Mouse (Mus musculus) G1E (cell line): ENCODE measurements around the gene Cx3cr1.

Experiments used
- CTCF ChIP-seq: IDR thresholded peaks from 2 replicates; pipeline ENCODE4 v1.5.1; 2012; ENCODE audit warnings: low read depth, low read length, inconsistent platforms, mixed read lengths
- GATA1 ChIP-seq: IDR thresholded peaks from 2 replicates; pipeline ENCODE4 v1.6.1; 2012; ENCODE audit warnings: borderline replicate concordance, low read length, inconsistent platforms, mixed read lengths
- GATA2 ChIP-seq: IDR thresholded peaks from 2 replicates; pipeline ENCODE4 v1.6.1; 2012; ENCODE audit warnings: low read depth, low read length, inconsistent platforms, borderline replicate concordance
- POLR2AphosphoS5 ChIP-seq: IDR thresholded peaks from 2 replicates; pipeline ENCODE4 v1.6.1; 2012; ENCODE audit warnings: low read depth, low read length, inconsistent platforms; ENCODE audit not compliant: insufficient replicate concordance
- TAL1 ChIP-seq: conservative IDR thresholded peaks from 2 replicates; pipeline ENCODE4 v1.6.1; 2012; ENCODE audit warnings: low read depth, low read length, inconsistent platforms, mixed read lengths

DNA sequence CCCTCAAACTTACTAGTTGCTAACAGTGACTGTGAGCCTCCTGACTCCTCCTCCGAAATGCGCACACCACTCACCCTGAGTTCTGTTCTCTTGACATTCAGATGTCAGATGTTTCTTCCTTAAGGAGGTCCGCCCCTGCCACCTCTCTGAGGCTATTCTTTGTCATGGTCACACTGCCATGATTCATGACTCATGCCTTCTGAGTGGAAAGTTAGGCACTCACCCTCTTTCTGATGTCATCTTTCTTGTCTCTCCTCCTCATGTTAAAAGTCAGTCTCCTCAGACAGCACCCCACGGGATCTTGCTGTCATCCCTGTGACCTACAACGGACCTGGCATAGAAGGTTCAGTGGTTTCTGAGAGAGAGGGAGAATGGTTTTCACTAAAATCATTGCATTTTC lies 56.9 kb downstream of the Cx3cr1 start:
- no peak for TF ChIP-seq CTCF
- no peak for TF ChIP-seq TAL1
- no peak for TF ChIP-seq POLR2AphosphoS5
- no peak for TF ChIP-seq GATA2
- TF ChIP-seq GATA1, result no peak
